Mouse (Mus musculus) embryonic facial prominence, embryonic 11.5 days (tissue): ENCODE data around the gene Homer1. TPM values are rescaled to one million over a fixed set of nuclear protein-coding genes. Genes with fewer than 3 reads are reported as not detected.

ENCODE experiments used
- ATAC-seq: fragments of 200-750 bp; cut with Nextera tagmentation; replicated peaks from 2 replicates; pipeline ENCODE4 v1.8.0; 2017; ENCODE audit warnings: low read depth; ENCODE audit not compliant: insufficient number of reproducible peaks, low FRiP score, low TSS enrichment
- DNase-seq: peaks from one replicate; pipeline ENCODE4 v3.0.0-alpha.2; 2015; ENCODE audit warnings: low spot score
- H3K27ac ChIP-seq: fragments of 300-500 bp; sonication (generic); replicated peaks from 2 replicates; pipeline ENCODE4 v1.5.1; 2014; ENCODE audit warnings: mild to moderate bottlenecking, low read depth, low read length, control low read depth
- H3K27me3 ChIP-seq: fragments of 300-500 bp; sonication (generic); 2 replicates; pipeline ENCODE4 v1.6.1; 2014; ENCODE audit warnings: mild to moderate bottlenecking, low read length, moderate library complexity, mixed read lengths; ENCODE audit not compliant: control insufficient read depth, insufficient read depth
- H3K36me3 ChIP-seq: fragments of 300-500 bp; sonication (generic); replicated peaks from 2 replicates; pipeline ENCODE4 v1.6.1; 2014; ENCODE audit warnings: low read depth, mild to moderate bottlenecking, low read length, moderate library complexity, mixed read lengths; ENCODE audit not compliant: control insufficient read depth, insufficient read depth
- H3K4me1 ChIP-seq: fragments of 300-500 bp; sonication (generic); 2 replicates; pipeline ENCODE4 v1.6.1; 2014; ENCODE audit warnings: low read length, mixed read lengths; ENCODE audit not compliant: control insufficient read depth, insufficient read depth
- H3K4me2 ChIP-seq: fragments of 300-500 bp; sonication (generic); 2 replicates; pipeline ENCODE4 v1.6.1; 2014; ENCODE audit warnings: low read depth, mild to moderate bottlenecking, control low read depth, low read length, moderate library complexity
- H3K4me3 ChIP-seq: fragments of 300-500 bp; sonication (generic); 2 replicates; pipeline ENCODE4 v1.5.1; 2014; ENCODE audit warnings: low read depth, low read length, control low read depth
- H3K9ac ChIP-seq: fragments of 300-500 bp; sonication (generic); replicated peaks from 2 replicates; pipeline ENCODE4 v1.6.1; 2014; ENCODE audit warnings: mild to moderate bottlenecking, control low read depth, low read length
- H3K9me3 ChIP-seq: fragments of 300-500 bp; sonication (generic); replicated peaks from 2 replicates; pipeline ENCODE4 v1.6.1; 2016; ENCODE audit warnings: mild to moderate bottlenecking, low read length, inconsistent platforms, mixed read lengths; ENCODE audit not compliant: control insufficient read depth
- WGBS: fragments of 180-500 bp; shearing (Covaris S2); extraction: QIAGEN DNeasy Blood & Tissue Kit; methylation state at CpG from one replicate; pipeline ENCODE4 v1.1.7; 2014; 5-methylcytosine and 5-hydroxymethylcytosine counted together
- polyA plus RNA-seq: library from polyadenylated mRNA; unstranded; fragments of >200 nt; fragmentation: Nextera tagmentation; extraction: Ambion mirVana; gene quantifications from 2 replicates; pipeline ENCODE4 v1.2.1, GENCODE M21; 2014

Homer1 gene
- polyA plus RNA-seq, 1 experiment from 2014 or later = 11.4 TPM

- peak; percentile 96 for DNase-seq
- Histone ChIP-seq H3K4me3 (peak overlapping the region; percentile 87), H3K4me2 (peak overlapping the region; percentile 64), H3K36me3 (no peaks in the 10 kb centered on the region), H3K27me3 (no peaks in the 10 kb centered on the region), H3K4me1 (peaks cover 3% of the 10 kb centered on the region; the same call in 1 of the 2 replicates), H3K9me3 (no peaks in the 10 kb centered on the region), H3K27ac (peak overlapping the region; percentile 96), H3K9ac (peak overlapping the region; percentile 90)
- WGBS = 0% methylated on average over 58 of the region's 90 CpGs
- peak; percentile 98 for ATAC-seq
Observed at GRCm38 (mm10) chr13:93303563-93304250, 4.3 kb downstream of the Homer1 start.

- no peaks in the 10 kb centered on the region for H3K36me3 ChIP-seq
- DNase-seq (peak; percentile 78), ATAC-seq (peak; percentile 68)
- H3K27me3 ChIP-seq = no peaks in the 10 kb centered on the region
- under 1% methylated on average over 56 of the region's 64 CpGs for WGBS
- peak overlapping the region; percentile 96 for H3K27ac ChIP-seq
- H3K4me2 ChIP-seq = peak overlapping the region; percentile 46
- H3K4me3 ChIP-seq = peak overlapping the region; percentile 87
- H3K9me3 ChIP-seq = no peaks in the 10 kb centered on the region
- H3K4me1 ChIP-seq = peaks cover 3% of the 10 kb centered on the region; the same call in 1 of the 2 replicates
- peak overlapping the region; percentile 90 for H3K9ac ChIP-seq
Observed at GRCm38 (mm10) chr13:93304251-93305001, 5.0 kb downstream of the Homer1 start.

GRCm38 (mm10) chr13:93305149-93305548 lies 5.7 kb downstream of the Homer1 start:
- H3K9ac ChIP-seq = peak overlapping the region; percentile 90

GRCm38 (mm10) chr13:93305636-93306035 lies 6.2 kb downstream of the Homer1 start:
- WGBS = 24% methylated on average over 7 of the region's 7 CpGs
- peak; percentile 22 for DNase-seq
- Histone ChIP-seq H3K9ac (0 out of 2 replicates have a peak overlapping the region, but pooled peaks have one; percentile 19), H3K4me2 (peak overlapping the region; percentile 46), H3K27me3 (no peaks in the 10 kb centered on the region), H3K27ac (no peak overlapping the region), H3K36me3 (no peaks in the 10 kb centered on the region), H3K4me1 (peaks cover 3% of the 10 kb centered on the region; the same call in 1 of the 2 replicates), H3K4me3 (peak overlapping the region; percentile 87), H3K9me3 (no peaks in the 10 kb centered on the region)
- ATAC-seq = no peak

More at GRCm38 (mm10) chr13:93305149-93305548, 5.7 kb downstream of the Homer1 start:
- Histone ChIP-seq H3K4me3 (peak overlapping the region; percentile 87), H3K27ac (no peak overlapping the region), H3K27me3 (no peaks in the 10 kb centered on the region), H3K9me3 (no peaks in the 10 kb centered on the region), H3K36me3 (no peaks in the 10 kb centered on the region), H3K4me2 (peak overlapping the region; percentile 46), H3K4me1 (peaks cover 3% of the 10 kb centered on the region; the same call in 1 of the 2 replicates)
- 12% methylated on average over 7 of the region's 7 CpGs for WGBS
- DNase-seq (peak; percentile 23), ATAC-seq (no peak)

- ATAC-seq = no peak
Observed at GRCm38 (mm10) chr13:93306545-93306944, 7.1 kb downstream of the Homer1 start.

GRCm38 (mm10) chr13:93307700-93308099 lies 8.3 kb downstream of the Homer1 start:
- Histone ChIP-seq H3K9ac (no peak overlapping the region), H3K4me3 (no peak overlapping the region), H3K36me3 (no peaks in the 10 kb centered on the region), H3K27ac (no peak overlapping the region), H3K9me3 (no peaks in the 10 kb centered on the region), H3K4me2 (no peak overlapping the region), H3K4me1 (peaks cover 3% of the 10 kb centered on the region; the same call in 1 of the 2 replicates), H3K27me3 (no peaks in the 10 kb centered on the region)
- no peak for ATAC-seq
- WGBS = 19% methylated on average over 7 of the region's 7 CpGs
- DNase-seq = peak; percentile 41

More at GRCm38 (mm10) chr13:93306545-93306944, 7.1 kb downstream of the Homer1 start:
- no peak for DNase-seq
- Histone ChIP-seq H3K4me1 (peaks cover 3% of the 10 kb centered on the region; the same call in 1 of the 2 replicates), H3K4me2 (peak overlapping the region; percentile 16; the same call in 1 of the 2 replicates), H3K9me3 (no peaks in the 10 kb centered on the region), H3K27me3 (no peaks in the 10 kb centered on the region), H3K27ac (no peak overlapping the region), H3K9ac (no peak overlapping the region), H3K36me3 (no peaks in the 10 kb centered on the region), H3K4me3 (0 out of 2 replicates have a peak overlapping the region, but pooled peaks have one; percentile 10)
- 73% methylated on average over 3 of the region's 3 CpGs for WGBS

GRCm38 (mm10) chr13:93309295-93309694 lies 9.9 kb downstream of the Homer1 start:
- H3K4me2 ChIP-seq = no peak overlapping the region

More at GRCm38 (mm10) chr13:93309295-93309694, 9.9 kb downstream of the Homer1 start:
- ATAC-seq (no peak), DNase-seq (no peak)
- no peaks in the 10 kb centered on the region for H3K36me3 ChIP-seq
- no peaks in the 10 kb centered on the region for H3K9me3 ChIP-seq
- H3K4me1 ChIP-seq = peaks cover 3% of the 10 kb centered on the region; the same call in 1 of the 2 replicates
- H3K9ac ChIP-seq = no peak overlapping the region
- no peaks in the 10 kb centered on the region for H3K27me3 ChIP-seq
- H3K4me3 ChIP-seq = no peak overlapping the region
- no peak overlapping the region for H3K27ac ChIP-seq
- WGBS = 72% methylated on average over 1 of the region's 1 CpGs
